Mouse (Mus musculus): ENCODE measurements around the gene Snrk.
A peak's percentile ranks its signal among the peaks of the same experiment; 100 is the strongest.

The Snrk gene

GRCm38 (mm10) chr9:122107701-122108375 lies 9.2 kb upstream of the Snrk start:
- DNase-seq (ENCODE audit: extremely low spot score), result no peak

- DNase-seq (ENCODE audit: extremely low spot score), result no peak
Observed at GRCm38 (mm10) chr9:122109553-122110225, 7.4 kb upstream of the Snrk start.

- no peak for DNase-seq (ENCODE audit: extremely low spot score)
Observed at GRCm38 (mm10) chr9:122110508-122110907, 6.6 kb upstream of the Snrk start.

GRCm38 (mm10) chr9:122110921-122111320 lies 6.1 kb upstream of the Snrk start:
- no peak for DNase-seq (ENCODE audit: extremely low spot score)

GRCm38 (mm10) chr9:122115552-122115951 lies 1.5 kb upstream of the Snrk start:
- DNase-seq (ENCODE audit: extremely low spot score), result no peak

- no peak for DNase-seq (ENCODE audit: extremely low spot score)
Observed at GRCm38 (mm10) chr9:122116359-122116758, 707 bp upstream of the Snrk start.

GRCm38 (mm10) chr9:122117692-122118529 lies 845 bp downstream of the Snrk start:
- peak; percentile 39 for DNase-seq (ENCODE audit: extremely low spot score)

GRCm38 (mm10) chr9:122120089-122120488 lies 3.0 kb downstream of the Snrk start:
- DNase-seq (ENCODE audit: extremely low spot score), result peak; percentile 47

- DNase-seq (ENCODE audit: extremely low spot score), result no peak
Observed at GRCm38 (mm10) chr9:122122113-122122512, 5.0 kb downstream of the Snrk start.

- no peak for DNase-seq (ENCODE audit: extremely low spot score)
Observed at GRCm38 (mm10) chr9:122123181-122123580, 6.1 kb downstream of the Snrk start.

- DNase-seq (ENCODE audit: extremely low spot score), result no peak
Observed at GRCm38 (mm10) chr9:122125723-122126290, 8.7 kb downstream of the Snrk start.

GRCm38 (mm10) chr9:122126790-122127189 lies 9.7 kb downstream of the Snrk start:
- DNase-seq (ENCODE audit: extremely low spot score), result no peak

GRCm38 (mm10) chr9:122127271-122127785 lies 10.3 kb downstream of the Snrk start:
- no peak for DNase-seq (ENCODE audit: extremely low spot score)

GRCm38 (mm10) chr9:122128686-122129085 lies 11.6 kb downstream of the Snrk start:
- DNase-seq (ENCODE audit: extremely low spot score), result no peak

GRCm38 (mm10) chr9:122130666-122131065 lies 13.6 kb downstream of the Snrk start:
- no peak for DNase-seq (ENCODE audit: extremely low spot score)

GRCm38 (mm10) chr9:122132145-122132544 lies 15.1 kb downstream of the Snrk start:
- no peak for DNase-seq (ENCODE audit: extremely low spot score)

GRCm38 (mm10) chr9:122135095-122135884 lies 18.2 kb downstream of the Snrk start:
- no peak for DNase-seq (ENCODE audit: extremely low spot score)

GRCm38 (mm10) chr9:122135885-122136170 lies 18.8 kb downstream of the Snrk start:
- DNase-seq (ENCODE audit: extremely low spot score), result no peak

GRCm38 (mm10) chr9:122137960-122138359 lies 20.9 kb downstream of the Snrk start:
- no peak for DNase-seq (ENCODE audit: extremely low spot score)

GRCm38 (mm10) chr9:122138371-122139029 lies 21.4 kb downstream of the Snrk start:
- no peak for DNase-seq (ENCODE audit: extremely low spot score)

- no peak for DNase-seq (ENCODE audit: extremely low spot score)
Observed at GRCm38 (mm10) chr9:122139236-122139635, 22.2 kb downstream of the Snrk start.
